Mouse (Mus musculus) liver, embryonic 14.5 days (tissue): Measurements from ENCODE around the gene Gm42420.

Experiments
- CTCF ChIP-seq: IDR thresholded peaks from 2 replicates; pipeline ENCODE4 v1.5.1; 2016; ENCODE audit warnings: antibody characterized with exemption, low read depth, control low read depth
- EP300 ChIP-seq: IDR thresholded peaks from 2 replicates; pipeline ENCODE4 v1.6.1; 2016; ENCODE audit warnings: antibody characterized with exemption, low read depth

DNA sequence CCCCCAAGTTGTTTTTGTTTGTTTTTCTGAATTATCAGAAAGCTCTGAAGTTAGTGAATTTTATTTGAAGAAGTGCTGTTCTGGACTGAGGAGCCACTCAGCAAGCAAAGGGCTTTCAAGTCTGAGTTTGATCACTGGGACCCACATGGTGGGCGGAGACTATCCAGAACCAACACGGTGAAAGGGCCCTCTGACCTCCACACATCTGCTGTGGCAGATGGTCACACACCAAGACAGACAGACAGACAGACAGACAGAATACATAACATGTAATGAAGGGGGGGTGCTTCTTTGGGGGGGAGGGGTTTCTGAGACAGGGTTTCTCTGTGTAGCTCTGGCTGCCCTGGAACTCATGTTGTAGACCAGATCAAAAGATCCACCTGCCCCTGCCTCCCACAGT, 45.0 kb upstream of the Gm42420 start:
- TF ChIP-seq EP300 (no peak), CTCF (no peak)
